Mouse (Mus musculus) MEL (cell line): Measurements from ENCODE around the gene Supt3.

Experiments
- CTCF ChIP-seq, 3 experiments: IDR thresholded peaks in 2 of 3; conservative IDR thresholded peaks in 1 of 3; 2 replicates each; pipeline ENCODE4 v1.5.1; 2011 to 2012; ENCODE audit warnings: low read length in 3 of 3, low read depth in 2 of 3, mild to moderate bottlenecking in 2 of 3, improper control_type of control experiment in 1 of 3, inconsistent platforms in 1 of 3, mixed read lengths in 1 of 3, moderate library complexity in 1 of 3; ENCODE audit not compliant: control insufficient read depth in 1 of 3, insufficient read depth in 1 of 3, poor library complexity in 1 of 3, severe bottlenecking in 1 of 3
- HCFC1 ChIP-seq: IDR thresholded peaks from 2 replicates; pipeline ENCODE4 v1.6.1; 2012; ENCODE audit warnings: low read depth, mild to moderate bottlenecking, inconsistent platforms, low read length, improper control_type of control experiment, moderate library complexity
- MAX ChIP-seq: IDR thresholded peaks from 2 replicates; pipeline ENCODE4 v1.6.1; 2011; ENCODE audit warnings: low read length, improper control_type of control experiment
- MYC ChIP-seq: IDR thresholded peaks from 2 replicates; pipeline ENCODE4 v1.6.1; 2011; ENCODE audit warnings: low read depth, mild to moderate bottlenecking, low read length, improper control_type of control experiment, moderate library complexity
- POLR2A ChIP-seq, 2 experiments: IDR thresholded peaks; 2 replicates each; pipeline ENCODE4 v1.6.1; 2011 to 2012; ENCODE audit warnings: low read length in 2 of 2, mild to moderate bottlenecking in 2 of 2, control low read depth in 1 of 2, improper control_type of control experiment in 1 of 2, low read depth in 1 of 2, moderate library complexity in 1 of 2; ENCODE audit not compliant: control insufficient read depth in 1 of 2, insufficient read depth in 1 of 2, poor library complexity in 1 of 2
- POLR2AphosphoS2 ChIP-seq: IDR thresholded peaks from 2 replicates; pipeline ENCODE4 v1.6.1; 2011; ENCODE audit warnings: low read length, improper control_type of control experiment
- TAL1 ChIP-seq: IDR thresholded peaks from 2 replicates; pipeline ENCODE4 v1.6.1; 2012; ENCODE audit warnings: mild to moderate bottlenecking, inconsistent platforms, low read length, moderate library complexity, mixed read lengths
- USF1 ChIP-seq: IDR thresholded peaks from 2 replicates; pipeline ENCODE4 v1.6.1; 2014; ENCODE audit warnings: low read depth, mild to moderate bottlenecking, inconsistent platforms, low read length, improper control_type of control experiment, moderate library complexity
- ZC3H11A ChIP-seq: IDR thresholded peaks from 2 replicates; pipeline ENCODE4 v1.6.1; 2012; ENCODE audit warnings: low read depth, mild to moderate bottlenecking, inconsistent platforms, low read length, improper control_type of control experiment
- ZKSCAN1 ChIP-seq: IDR thresholded peaks from 2 replicates; pipeline ENCODE4 v1.6.1; 2012; ENCODE audit warnings: low read depth, mild to moderate bottlenecking, inconsistent platforms, low read length, improper control_type of control experiment, moderate library complexity

- TF ChIP-seq POLR2AphosphoS2, result no peak
- TF ChIP-seq ZKSCAN1, result no peak
- TF ChIP-seq HCFC1, result no peak
- no peak for TF ChIP-seq POLR2A (IDR thresholded peaks at IDR 0.05; ENCODE audit: control insufficient read depth in 1 of 2, insufficient read depth in 1 of 2, low read depth in 1 of 2, low read length in 2 of 2, poor library complexity in 1 of 2)
- TF ChIP-seq USF1, result no peak
- no peak for TF ChIP-seq MYC
- no peak for TF ChIP-seq MAX
- TF ChIP-seq CTCF (IDR thresholded peaks at IDR 0.05 in 2 of 3, conservative IDR thresholded peaks at IDR 0.05 in 1 of 3; ENCODE audit: control insufficient read depth in 1 of 3, insufficient read depth in 1 of 3, low read depth in 2 of 3, low read length in 3 of 3, poor library complexity in 1 of 3, severe bottlenecking in 1 of 3), result no peak
- TF ChIP-seq ZC3H11A, result no peak
- TF ChIP-seq TAL1, result no peak
Observed at GRCm38 (mm10) chr17:45077921-45078640, 301.1 kb downstream of the Supt3 start.
